Mouse (Mus musculus) left cerebral cortex, adult 8-10 months (tissue): ENCODE data around the gene Ttll3. TPM values are rescaled to one million over a fixed set of nuclear protein-coding genes. Genes with fewer than 3 reads are reported as not detected.

Experiments used
- DNase-seq, 2 experiments: peaks; one replicate each; pipeline ENCODE4 v3.0.0; 2022; ENCODE audit warnings: low spot score in 2 of 2
- total RNA-seq, 4 experiments: library from RNA; stranded (reverse); gene quantifications; 2 replicates each; pipeline ENCODE4 v1.2.4; 2022

The Ttll3 gene
- 10 to 100 TPM in 3 of 4 experiments, 1 to 10 TPM in 1; 8.6 to 13.9 (median 11.8) TPM for total RNA-seq

- no peak for DNase-seq
Observed at GRCm38 (mm10) chr6:113388960-113389359, at the start of gene Ttll3. Ttll3 (plus strand) TSS chr6:113389260.

- no peak for DNase-seq
Observed at GRCm38 (mm10) chr6:113341574-113341973, 47.5 kb upstream of the Ttll3 start.

GRCm38 (mm10) chr6:113342297-113342696 lies 46.8 kb upstream of the Ttll3 start:
- DNase-seq, result peak in 1 of 2 experiments; percentile 42

- DNase-seq, result peak; percentile 55 to 69
Observed at GRCm38 (mm10) chr6:113343177-113344092, 45.6 kb upstream of the Ttll3 start, which contains the start of gene Camk1. Camk1 (minus strand) TSS chr6:113343984.

GRCm38 (mm10) chr6:113344321-113344720 lies 44.7 kb upstream of the Ttll3 start:
- peak in 1 of 2 experiments; percentile 41 for DNase-seq

GRCm38 (mm10) chr6:113346897-113347296 lies 42.2 kb upstream of the Ttll3 start:
- DNase-seq, result no peak

- DNase-seq, result no peak
Observed at GRCm38 (mm10) chr6:113350538-113350937, 38.5 kb upstream of the Ttll3 start.

GRCm38 (mm10) chr6:113351161-113351560 lies 37.9 kb upstream of the Ttll3 start:
- no peak for DNase-seq

- no peak for DNase-seq
Observed at GRCm38 (mm10) chr6:113351653-113352052, 37.4 kb upstream of the Ttll3 start.

GRCm38 (mm10) chr6:113352820-113353219 lies 36.2 kb upstream of the Ttll3 start:
- DNase-seq, result no peak

GRCm38 (mm10) chr6:113353696-113354095 lies 35.4 kb upstream of the Ttll3 start:
- DNase-seq, result no peak

GRCm38 (mm10) chr6:113361476-113361875 lies 27.6 kb upstream of the Ttll3 start:
- DNase-seq, result no peak

GRCm38 (mm10) chr6:113362241-113362640 lies 26.8 kb upstream of the Ttll3 start:
- no peak for DNase-seq

GRCm38 (mm10) chr6:113364518-113365135 lies 24.4 kb upstream of the Ttll3 start:
- DNase-seq, result no peak

GRCm38 (mm10) chr6:113366639-113367038 lies 22.4 kb upstream of the Ttll3 start:
- no peak for DNase-seq

- no peak for DNase-seq
Observed at GRCm38 (mm10) chr6:113367574-113367973, 21.5 kb upstream of the Ttll3 start.

- no peak for DNase-seq
Observed at GRCm38 (mm10) chr6:113368124-113368523, 20.9 kb upstream of the Ttll3 start.

GRCm38 (mm10) chr6:113368577-113368976 lies 20.5 kb upstream of the Ttll3 start:
- no peak for DNase-seq

- no peak for DNase-seq
Observed at GRCm38 (mm10) chr6:113370194-113370929, 18.7 kb upstream of the Ttll3 start.

- no peak for DNase-seq
Observed at GRCm38 (mm10) chr6:113373491-113373890, 15.6 kb upstream of the Ttll3 start.

- DNase-seq, result no peak
Observed at GRCm38 (mm10) chr6:113377172-113377495, 11.9 kb upstream of the Ttll3 start.
